Mouse (Mus musculus): Measurements from ENCODE around the gene Fcho2. TPM values are rescaled to one million over a fixed set of nuclear protein-coding genes. Genes with fewer than 3 reads are reported as not detected.

Fcho2 gene
- polyA plus RNA-seq, 1 experiment = 7.8 TPM

- peaks cover 3% of the 10 kb centered on the region; the same call in 1 of the 2 replicates for H3K4me1 ChIP-seq (ENCODE audit: control insufficient read depth, insufficient read depth, insufficient read length)
- no peaks in the 10 kb centered on the region for H3K27me3 ChIP-seq (ENCODE audit: control insufficient read depth, insufficient read depth, low read length)
- no peak overlapping the region for H3K27ac ChIP-seq (ENCODE audit: insufficient read depth, low read length)
- no peaks in the 10 kb centered on the region for H3K36me3 ChIP-seq (ENCODE audit: control insufficient read depth, insufficient read depth, low read length)
- H3K4me3 ChIP-seq (ENCODE audit: extremely low read depth, insufficient read depth, insufficient read length) = no peak overlapping the region
- DNase-seq (ENCODE audit: low read depth in 1 of 2, low spot score in 2 of 2) = no peak
- no peak for TF ChIP-seq CTCF (IDR thresholded peaks at IDR 0.05; ENCODE audit: extremely low read depth, insufficient read depth, insufficient read length, insufficient replicate concordance)
- TF ChIP-seq POLR2A (IDR thresholded peaks at IDR 0.05; ENCODE audit: low read depth, low read length) = no peak
- 56% methylated on average over 9 of the region's 9 CpGs for WGBS
Observed at GRCm38 (mm10) chr13:98684144-98684900, 130.9 kb downstream of the Fcho2 start.

- TF ChIP-seq POLR2A (IDR thresholded peaks at IDR 0.05; ENCODE audit: low read depth, low read length) (no peak), CTCF (IDR thresholded peaks at IDR 0.05; ENCODE audit: extremely low read depth, insufficient read depth, insufficient read length, insufficient replicate concordance) (no peak)
- peaks cover 3% of the 10 kb centered on the region; the same call in 1 of the 2 replicates for H3K4me1 ChIP-seq (ENCODE audit: control insufficient read depth, insufficient read depth, insufficient read length)
- no peaks in the 10 kb centered on the region for H3K27me3 ChIP-seq (ENCODE audit: control insufficient read depth, insufficient read depth, low read length)
- DNase-seq (ENCODE audit: low read depth in 1 of 2, low spot score in 2 of 2) = no peak
- H3K27ac ChIP-seq (ENCODE audit: insufficient read depth, low read length) = no peak overlapping the region
- no peaks in the 10 kb centered on the region for H3K36me3 ChIP-seq (ENCODE audit: control insufficient read depth, insufficient read depth, low read length)
- WGBS = 63% methylated on average over 2 of the region's 2 CpGs
- H3K4me3 ChIP-seq (ENCODE audit: extremely low read depth, insufficient read depth, insufficient read length) = no peak overlapping the region
Observed at GRCm38 (mm10) chr13:98683412-98683811, 131.8 kb downstream of the Fcho2 start.

- Histone ChIP-seq H3K36me3 (ENCODE audit: control insufficient read depth, insufficient read depth, low read length) (no peaks in the 10 kb centered on the region), H3K27ac (ENCODE audit: insufficient read depth, low read length) (no peak overlapping the region), H3K4me1 (ENCODE audit: control insufficient read depth, insufficient read depth, insufficient read length) (peaks cover 3% of the 10 kb centered on the region; the same call in 1 of the 2 replicates), H3K4me3 (ENCODE audit: extremely low read depth, insufficient read depth, insufficient read length) (no peak overlapping the region), H3K27me3 (ENCODE audit: control insufficient read depth, insufficient read depth, low read length) (no peaks in the 10 kb centered on the region)
- TF ChIP-seq CTCF (IDR thresholded peaks at IDR 0.05; ENCODE audit: extremely low read depth, insufficient read depth, insufficient read length, insufficient replicate concordance) (no peak), POLR2A (IDR thresholded peaks at IDR 0.05; ENCODE audit: low read depth, low read length) (no peak)
- 87% methylated on average over 5 of the region's 5 CpGs for WGBS
- no peak for DNase-seq (ENCODE audit: low read depth in 1 of 2, low spot score in 2 of 2)
Observed at GRCm38 (mm10) chr13:98680470-98681060, 134.7 kb downstream of the Fcho2 start.

GRCm38 (mm10) chr13:98679631-98680041 lies 135.6 kb downstream of the Fcho2 start:
- TF ChIP-seq POLR2A (IDR thresholded peaks at IDR 0.05; ENCODE audit: low read depth, low read length) = no peak
- TF ChIP-seq CTCF (IDR thresholded peaks at IDR 0.05; ENCODE audit: extremely low read depth, insufficient read depth, insufficient read length, insufficient replicate concordance) = no peak
- peak in 1 of 2 experiments; percentile 23 for DNase-seq (ENCODE audit: low read depth in 1 of 2, low spot score in 2 of 2)
- Histone ChIP-seq H3K27ac (ENCODE audit: insufficient read depth, low read length) (no peak overlapping the region), H3K27me3 (ENCODE audit: control insufficient read depth, insufficient read depth, low read length) (no peaks in the 10 kb centered on the region), H3K36me3 (ENCODE audit: control insufficient read depth, insufficient read depth, low read length) (no peaks in the 10 kb centered on the region), H3K4me1 (ENCODE audit: control insufficient read depth, insufficient read depth, insufficient read length) (peaks cover 3% of the 10 kb centered on the region; the same call in 1 of the 2 replicates), H3K4me3 (ENCODE audit: extremely low read depth, insufficient read depth, insufficient read length) (no peak overlapping the region)
- WGBS = 19% methylated on average over 4 of the region's 4 CpGs

GRCm38 (mm10) chr13:98679230-98679629 lies 136.0 kb downstream of the Fcho2 start:
- TF ChIP-seq POLR2A (IDR thresholded peaks at IDR 0.05; ENCODE audit: low read depth, low read length) (no peak), CTCF (IDR thresholded peaks at IDR 0.05; ENCODE audit: extremely low read depth, insufficient read depth, insufficient read length, insufficient replicate concordance) (no peak)

GRCm38 (mm10) chr13:98673922-98674321 lies 141.3 kb downstream of the Fcho2 start:
- H3K36me3 ChIP-seq (ENCODE audit: control insufficient read depth, insufficient read depth, low read length) = no peaks in the 10 kb centered on the region
- 77% methylated on average over 4 of the region's 4 CpGs for WGBS
- TF ChIP-seq CTCF (IDR thresholded peaks at IDR 0.05; ENCODE audit: extremely low read depth, insufficient read depth, insufficient read length, insufficient replicate concordance) (no peak), POLR2A (IDR thresholded peaks at IDR 0.05; ENCODE audit: low read depth, low read length) (no peak)
- no peak overlapping the region for H3K4me3 ChIP-seq (ENCODE audit: extremely low read depth, insufficient read depth, insufficient read length)
- no peaks in the 10 kb centered on the region for H3K4me1 ChIP-seq (ENCODE audit: control insufficient read depth, insufficient read depth, insufficient read length)
- no peak for DNase-seq (ENCODE audit: low read depth in 1 of 2, low spot score in 2 of 2)
- no peaks in the 10 kb centered on the region for H3K27me3 ChIP-seq (ENCODE audit: control insufficient read depth, insufficient read depth, low read length)
- H3K27ac ChIP-seq (ENCODE audit: insufficient read depth, low read length) = no peak overlapping the region

More at GRCm38 (mm10) chr13:98679230-98679629, 136.0 kb downstream of the Fcho2 start:
- DNase-seq (ENCODE audit: low read depth in 1 of 2, low spot score in 2 of 2) = no peak
- H3K27ac ChIP-seq (ENCODE audit: insufficient read depth, low read length) = no peak overlapping the region
- H3K36me3 ChIP-seq (ENCODE audit: control insufficient read depth, insufficient read depth, low read length) = no peaks in the 10 kb centered on the region
- H3K4me1 ChIP-seq (ENCODE audit: control insufficient read depth, insufficient read depth, insufficient read length) = peaks cover 3% of the 10 kb centered on the region; the same call in 1 of the 2 replicates
- H3K27me3 ChIP-seq (ENCODE audit: control insufficient read depth, insufficient read depth, low read length) = no peaks in the 10 kb centered on the region
- no peak overlapping the region for H3K4me3 ChIP-seq (ENCODE audit: extremely low read depth, insufficient read depth, insufficient read length)
- WGBS = 85% methylated on average over 1 of the region's 1 CpGs

Other genes starting within 250 kb of the Fcho2 start
- gene Tmem174, start 178.0 kb downstream of the Fcho2 start, polyA plus RNA-seq (2012; rRNA removed) = 0.04 TPM in 1 of 2 replicates, not detected in the other
- 0.07 TPM in 1 of 2 replicates, not detected in the other for gene Tmem171, start 120.6 kb downstream of the Fcho2 start, polyA plus RNA-seq (2012; rRNA removed)
- 13.5 and 15.2 TPM in 2 replicates for gene Tnpo1, start 110.9 kb upstream of the Fcho2 start, polyA plus RNA-seq (2012; rRNA removed)
- gene 1700024P04Rik, start 169.1 kb upstream of the Fcho2 start, polyA plus RNA-seq (2012; rRNA removed) = not detected in 2 replicates